Mouse (Mus musculus): ENCODE data around the gene Gm43951. TPM values are rescaled to one million over a fixed set of nuclear protein-coding genes. Genes with fewer than 3 reads are reported as not detected.

The Gm43951 gene
- under 1 TPM; 0.02 to 0.51 TPM for polyA plus RNA-seq (2012; fragmentation: generic; extraction: Trizol)

GRCm38 (mm10) chr11:72206341-72207203 lies at the start of gene Gm43951:
Gene Gm43951 (minus strand): TSS chr11:72206840.

GRCm38 (mm10) chr11:72215410-72215797 lies 8.8 kb upstream of the Gm43951 start, which contains the start of gene Med31:
Gene Med31 (minus strand): TSS chr11:72215592.

GRCm38 (mm10) chr11:72207204-72207833 lies 679 bp upstream of the Gm43951 start, which contains the start of the genes 4933427D14Rik and Txndc17:
Gene 4933427D14Rik (minus strand): TSS chr11:72207459.
Gene Txndc17 (plus strand): TSS chr11:72207547.

Other genes with a start within 250 kb of the Gm43951 start
- under 1 TPM; 0.27 to 0.94 TPM for gene Aipl1, start 169.3 kb downstream of the Gm43951 start, polyA plus RNA-seq (2012; fragmentation: generic; extraction: Trizol)
- gene Pimreg, start 164.8 kb downstream of the Gm43951 start, polyA plus RNA-seq (2012; fragmentation: generic; extraction: Trizol), result 100 to 1,000 TPM in 1 of 2 experiments, 10 to 100 TPM in 1; 65.4 to 164 TPM
- under 1 TPM; under 0.01 to 0.04 TPM for gene Pitpnm3, start 71.1 kb downstream of the Gm43951 start, polyA plus RNA-seq (2012; fragmentation: generic; extraction: Trizol)
- gene 4933427D14Rik, start 619 bp upstream of the Gm43951 start, polyA plus RNA-seq (2012; fragmentation: generic; extraction: Trizol), result 1 to 10 TPM in 1 of 2 experiments, under 1 TPM in 1; 0.66 to 5.7 TPM
- 100 to 1,000 TPM in 1 of 2 experiments, 10 to 100 TPM in 1; 33.7 to 153 TPM for gene Txndc17, start 707 bp upstream of the Gm43951 start, polyA plus RNA-seq (2012; fragmentation: generic; extraction: Trizol)
- gene Med31, start 8.8 kb upstream of the Gm43951 start, polyA plus RNA-seq (2012; fragmentation: generic; extraction: Trizol), result 10 to 100 TPM in 1 of 2 experiments, 1 to 10 TPM in 1; 3.2 to 18.8 TPM
- not detected for gene Slc13a5, start 60.4 kb upstream of the Gm43951 start, polyA plus RNA-seq (2012; fragmentation: generic; extraction: Trizol)
- gene Xaf1, start 94.8 kb upstream of the Gm43951 start, polyA plus RNA-seq (2012; fragmentation: generic; extraction: Trizol), result 10 to 100 TPM in 1 of 2 experiments, 1 to 10 TPM in 1; 2.1 to 28.9 TPM
- gene Fbxo39, start 107.6 kb upstream of the Gm43951 start, polyA plus RNA-seq (2012; fragmentation: generic; extraction: Trizol), result not detected
- gene Tekt1, start 155.6 kb upstream of the Gm43951 start, polyA plus RNA-seq (2012; fragmentation: generic; extraction: Trizol), result not detected
- under 1 TPM; 0.01 to 0.06 TPM for gene Smtnl2, start 204.9 kb upstream of the Gm43951 start, polyA plus RNA-seq (2012; fragmentation: generic; extraction: Trizol)
- under 1 TPM in 1 of 2 experiments, not detected in 1; 0.15 TPM for gene Ggt6, start 228.7 kb upstream of the Gm43951 start, polyA plus RNA-seq (2012; fragmentation: generic; extraction: Trizol)
- 100 to 1,000 TPM in 1 of 2 experiments, 10 to 100 TPM in 1; 97.3 to 256 TPM for gene Mybbp1a, start 234.5 kb upstream of the Gm43951 start, polyA plus RNA-seq (2012; fragmentation: generic; extraction: Trizol)